Mouse (Mus musculus) liver, embryonic 14.5 days (tissue): ENCODE data around the gene Rab7b.

Experiments
- CTCF ChIP-seq: IDR thresholded peaks from 2 replicates; pipeline ENCODE4 v1.5.1; 2016; ENCODE audit warnings: antibody characterized with exemption, low read depth, control low read depth
- EP300 ChIP-seq: IDR thresholded peaks from 2 replicates; pipeline ENCODE4 v1.6.1; 2016; ENCODE audit warnings: antibody characterized with exemption, low read depth

DNA sequence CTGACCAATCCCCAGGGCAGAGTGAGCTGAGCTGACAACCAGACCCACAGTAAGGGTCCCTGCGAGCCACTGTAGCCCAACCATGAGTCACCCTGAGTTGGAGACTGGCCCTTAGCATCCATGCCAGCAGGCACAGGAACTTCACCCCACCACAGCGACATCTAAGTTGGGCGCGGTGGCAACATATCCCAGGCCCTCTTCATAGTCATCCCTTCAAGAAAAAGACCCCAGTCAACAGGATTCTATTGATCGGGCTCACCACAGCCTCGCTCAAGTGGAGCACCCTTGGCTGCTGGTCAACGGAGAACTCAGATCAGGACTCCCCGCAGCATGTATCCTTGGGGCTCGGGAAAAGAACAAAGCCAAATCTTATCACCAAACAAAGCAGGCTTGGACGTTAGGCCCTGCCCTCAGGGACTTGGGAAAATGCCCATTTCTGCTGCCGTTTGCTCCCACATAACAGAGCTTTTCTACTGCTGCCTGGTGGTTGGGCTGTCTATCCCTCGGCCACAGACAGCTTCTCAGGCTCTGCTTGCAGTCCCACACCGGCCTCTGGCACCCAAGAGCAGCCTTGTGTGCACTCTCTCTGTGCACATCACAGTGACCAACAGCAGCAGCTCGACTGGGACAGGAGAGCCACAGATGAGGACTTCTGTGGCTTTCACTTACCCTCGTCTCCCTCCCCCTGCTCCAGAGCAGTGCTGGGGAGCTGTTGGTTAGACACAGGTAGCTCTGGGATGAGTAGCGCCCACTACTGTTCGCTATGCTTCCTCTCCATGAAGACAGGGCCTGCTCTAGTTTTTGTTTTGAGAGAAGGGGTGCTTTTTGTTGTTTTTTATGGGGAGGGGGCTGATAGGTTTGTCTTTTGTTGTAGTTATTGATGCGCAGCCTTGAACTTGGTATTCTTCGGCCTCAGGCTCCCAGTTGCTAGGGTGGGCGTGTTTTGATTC, 26.2 kb downstream of the Rab7b start:
- TF ChIP-seq CTCF (peak; percentile 4; the same call in 1 of the 2 replicates), EP300 (no peak)
